Mouse (Mus musculus) heart, adult 2 months (tissue): Measurements from ENCODE around the gene Kalrn.

Source experiments
- CTCF ChIP-seq: fragments of 200-600 bp; IDR thresholded peaks from 2 replicates; pipeline ENCODE4 v1.8.1; 2022; ENCODE audit warnings: antibody characterized with exemption, mild to moderate bottlenecking, moderate library complexity
- EP300 ChIP-seq: fragments of 200-500 bp; IDR thresholded peaks from 2 replicates; pipeline ENCODE4 v1.6.1; 2011; ENCODE audit warnings: low read depth, low read length, control low read depth; ENCODE audit not compliant: insufficient read depth
- POLR2A ChIP-seq: fragments of 200-500 bp; IDR thresholded peaks from 2 replicates; pipeline ENCODE4 v1.6.1; 2011; ENCODE audit warnings: mild to moderate bottlenecking, low read depth, low read length, control low read depth; ENCODE audit not compliant: insufficient read depth

- no peak for TF ChIP-seq CTCF
- no peak for TF ChIP-seq EP300
- no peak for TF ChIP-seq POLR2A
These were observed 252.1 kb downstream of the Kalrn start for GRCm38 (mm10) chr16:34321066-34321790.
